Mouse (Mus musculus): Measurements from ENCODE around the gene Tspyl1.

Gene Tspyl1

GRCm38 (mm10) chr10:34281962-34282388, at the start of gene Tspyl1:
TSS of gene Tspyl1 (plus strand) at chr10:34282190.
- under 1% methylated on average over 38 of the region's 38 CpGs for WGBS

- WGBS, result 89% methylated on average over 1 of the region's 1 CpGs
Observed at GRCm38 (mm10) chr10:34233418-34233817, 48.6 kb upstream of the Tspyl1 start.

- 41% methylated on average over 2 of the region's 2 CpGs for WGBS
Observed at GRCm38 (mm10) chr10:34233931-34234745, 47.9 kb upstream of the Tspyl1 start.

- 27% methylated on average over 3 of the region's 3 CpGs for WGBS
Observed at GRCm38 (mm10) chr10:34235384-34235783, 46.6 kb upstream of the Tspyl1 start.

GRCm38 (mm10) chr10:34236569-34236968, 45.4 kb upstream of the Tspyl1 start:
- 73% methylated on average over 5 of the region's 5 CpGs for WGBS

- WGBS, result 86% methylated on average over 4 of the region's 4 CpGs
Observed at GRCm38 (mm10) chr10:34238536-34238935, 43.5 kb upstream of the Tspyl1 start.

- 73% methylated on average over 5 of the region's 5 CpGs for WGBS
Observed at GRCm38 (mm10) chr10:34244745-34245144, 37.2 kb upstream of the Tspyl1 start.

GRCm38 (mm10) chr10:34246106-34246505, 35.9 kb upstream of the Tspyl1 start:
- WGBS, result 67% methylated on average over 2 of the region's 2 CpGs

- WGBS, result 51% methylated on average over 3 of the region's 3 CpGs
Observed at GRCm38 (mm10) chr10:34247757-34248156, 34.2 kb upstream of the Tspyl1 start.

- WGBS, result 42% methylated on average over 2 of the region's 2 CpGs
Observed at GRCm38 (mm10) chr10:34249594-34249993, 32.4 kb upstream of the Tspyl1 start.

GRCm38 (mm10) chr10:34252833-34253232, 29.2 kb upstream of the Tspyl1 start:
- WGBS, result 80% methylated on average over 9 of the region's 9 CpGs

- 89% methylated on average over 4 of the region's 4 CpGs for WGBS
Observed at GRCm38 (mm10) chr10:34265106-34265505, 16.9 kb upstream of the Tspyl1 start.

- 89% methylated on average over 5 of the region's 5 CpGs for WGBS
Observed at GRCm38 (mm10) chr10:34267312-34268070, 14.5 kb upstream of the Tspyl1 start.

- 16% methylated on average over 7 of the region's 7 CpGs for whole genome bisulfite sequencing
Observed at GRCm38 (mm10) chr10:34271681-34272080, 10.3 kb upstream of the Tspyl1 start.

- WGBS, result 12% methylated on average over 13 of the region's 13 CpGs
Observed at GRCm38 (mm10) chr10:34280591-34281175, 1.3 kb upstream of the Tspyl1 start.

GRCm38 (mm10) chr10:34281211-34281961, 604 bp upstream of the Tspyl1 start:
- 8% methylated on average over 14 of the region's 14 CpGs for WGBS

GRCm38 (mm10) chr10:34282420-34283238, 639 bp downstream of the Tspyl1 start:
- 2% methylated on average over 47 of the region's 47 CpGs for WGBS

GRCm38 (mm10) chr10:34296911-34297298, 14.9 kb downstream of the Tspyl1 start:
- WGBS, result 4% methylated on average over 13 of the region's 13 CpGs

- under 1% methylated on average over 38 of the region's 38 CpGs for WGBS
Observed at GRCm38 (mm10) chr10:34297299-34297979, 15.4 kb downstream of the Tspyl1 start, which contains the start of gene Tspyl4. TSS of gene Tspyl4 (plus strand) at chr10:34297442.

All from cerebral cortex, adult 2 months (tissue).